Mouse (Mus musculus) bone marrow, adult 2 months (tissue): ENCODE measurements at regions not wholly inside any gene's neighbourhood (a gene's known extent, or its start where the extent isn't known, plus 50 kb on each side); places are given as distances from the start of the nearest gene placed in this dataset.

ENCODE experiments used
- CTCF ChIP-seq: fragments of 200-500 bp; IDR thresholded peaks from 2 replicates; pipeline ENCODE4 v1.5.1; 2011; ENCODE audit warnings: low read length, control low read depth; ENCODE audit not compliant: control insufficient read depth, insufficient read depth
- POLR2A ChIP-seq: fragments of 200-500 bp; IDR thresholded peaks from 2 replicates; pipeline ENCODE4 v1.6.1; 2011; ENCODE audit warnings: low read depth, mild to moderate bottlenecking, control low read depth, low read length, borderline replicate concordance; ENCODE audit not compliant: control insufficient read depth

- TF ChIP-seq CTCF (no peak), POLR2A (no peak)
Observed at GRCm38 (mm10) chr12:78133341-78133740, 60.7 kb upstream of the Gm6657 start.
